Mouse (Mus musculus) adrenal gland, postnatal 25 days (tissue): ENCODE data around the gene Setdb1. TPM values are rescaled to one million over a fixed set of nuclear protein-coding genes. Genes with fewer than 3 reads are reported as not detected.
A peak's percentile ranks its signal among the peaks of the same experiment; 100 is the strongest.

Source experiments
- DNase-seq: peaks from one replicate; pipeline ENCODE4 v3.0.0; 2021; ENCODE audit warnings: mixed read lengths
- total RNA-seq: library from RNA; stranded (reverse); gene quantifications from 2 replicates; pipeline ENCODE4 v1.2.3, GENCODE M21; 2021

Setdb1 gene
- total RNA-seq, 1 experiment from 2014 or later = 35.0 TPM

DNA sequence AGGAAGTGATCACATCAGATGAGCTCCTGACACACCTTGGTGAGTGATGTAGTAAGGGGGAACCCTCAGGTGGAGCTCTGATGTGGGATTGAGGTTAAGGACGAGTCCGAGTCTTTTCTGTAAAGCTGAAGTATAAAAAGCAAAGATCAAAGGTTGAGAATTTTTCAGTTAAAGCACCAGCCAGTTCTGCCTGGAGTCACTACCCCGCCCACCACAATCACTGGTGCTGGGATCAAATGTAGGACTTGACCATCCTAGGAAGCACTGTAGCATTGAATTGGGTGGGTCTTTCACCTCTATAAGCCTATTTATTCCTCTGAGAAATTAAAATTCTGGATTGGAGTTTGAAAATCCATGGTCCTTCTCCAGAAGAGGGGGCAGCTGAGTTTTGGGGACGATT is 66.0 kb downstream of the Setdb1 start:
- DNase-seq = no peak

DNA sequence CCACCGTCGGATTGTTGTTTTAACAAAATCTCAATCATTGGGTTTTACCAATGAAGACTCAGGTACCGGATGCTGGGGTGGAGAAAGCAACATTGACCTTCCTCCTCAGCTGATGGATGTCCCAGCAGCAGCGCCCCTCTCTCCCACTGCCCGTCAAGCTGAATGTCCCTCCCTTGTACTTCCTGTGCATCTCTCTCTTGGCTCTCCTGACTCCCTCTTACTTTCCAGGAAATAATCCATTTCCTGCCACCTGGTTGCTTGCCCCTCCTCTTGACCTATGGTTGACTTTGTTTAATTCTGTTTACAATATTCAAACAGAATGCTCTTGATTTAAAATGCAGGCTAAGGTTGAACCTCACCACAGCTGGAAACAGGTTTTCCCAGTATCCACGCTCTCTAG is 66.8 kb downstream of the Setdb1 start:
- no peak for DNase-seq

DNA sequence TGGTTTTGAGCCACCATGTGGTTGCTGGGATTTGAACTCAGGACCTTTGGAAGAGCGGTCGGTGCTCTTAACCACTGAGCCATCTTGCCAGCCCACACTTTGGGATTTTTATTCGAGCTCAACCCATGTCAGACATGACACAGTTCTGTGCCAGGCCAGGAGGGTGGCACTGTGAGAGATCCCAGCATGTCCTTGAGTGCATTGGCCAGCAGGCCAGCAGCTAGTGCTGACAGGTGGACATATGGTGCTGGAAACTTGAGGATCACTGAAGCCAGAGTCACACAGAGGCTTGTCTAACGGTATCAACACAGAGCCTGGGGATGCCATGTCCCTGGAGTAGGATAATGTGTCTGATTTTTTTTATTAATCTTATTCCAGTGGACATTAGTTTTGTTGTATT is 67.6 kb downstream of the Setdb1 start:
- DNase-seq = no peak

- no peak for DNase-seq
These were observed 69.5 kb downstream of the Setdb1 start for GRCm38 (mm10) chr3:95287541-95287940.

DNA sequence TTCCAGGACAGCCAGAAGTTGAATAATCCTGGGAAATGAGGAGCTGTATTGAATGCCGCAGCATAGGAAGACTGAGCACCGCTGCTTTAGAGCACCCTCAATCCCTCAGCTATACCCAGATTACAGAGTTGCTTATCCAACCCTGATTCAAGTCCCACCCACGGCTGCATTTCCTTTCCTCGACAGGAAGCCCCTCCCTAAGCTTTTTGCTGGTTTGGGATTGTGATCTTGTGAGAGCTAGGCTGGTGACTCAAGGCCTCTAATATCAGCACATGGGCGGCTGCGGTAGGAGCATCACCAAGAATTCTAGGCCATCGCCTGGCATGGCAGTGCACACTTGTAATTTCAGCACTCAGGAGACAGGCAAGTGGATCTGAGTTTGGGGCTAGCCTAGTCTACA is 70.5 kb downstream of the Setdb1 start:
- DNase-seq = no peak

- DNase-seq = no peak
These were observed 71.0 kb downstream of the Setdb1 start for GRCm38 (mm10) chr3:95286011-95286410.

DNA sequence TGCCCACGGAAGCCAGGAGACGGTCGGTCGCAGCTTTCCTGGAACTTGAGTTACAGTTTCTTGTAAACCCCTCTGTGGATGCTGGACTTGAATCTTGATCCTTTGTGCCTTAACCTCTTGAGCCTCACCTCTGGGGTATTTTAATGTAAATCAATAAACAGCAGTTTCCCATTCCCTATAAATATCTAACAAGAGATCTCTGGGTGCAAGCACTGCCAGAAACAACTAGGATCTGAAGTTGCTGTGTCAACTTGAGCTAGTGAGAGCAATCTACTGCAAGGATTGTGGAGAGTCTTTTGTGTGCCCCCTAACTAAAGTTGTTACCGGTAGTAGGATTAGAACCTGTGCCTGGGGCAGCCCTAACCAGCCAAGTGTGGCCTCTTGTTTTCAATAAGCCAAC is 71.6 kb downstream of the Setdb1 start:
- no peak for DNase-seq

- DNase-seq = no peak
These were observed 72.3 kb downstream of the Setdb1 start for GRCm38 (mm10) chr3:95284501-95285281.

DNA sequence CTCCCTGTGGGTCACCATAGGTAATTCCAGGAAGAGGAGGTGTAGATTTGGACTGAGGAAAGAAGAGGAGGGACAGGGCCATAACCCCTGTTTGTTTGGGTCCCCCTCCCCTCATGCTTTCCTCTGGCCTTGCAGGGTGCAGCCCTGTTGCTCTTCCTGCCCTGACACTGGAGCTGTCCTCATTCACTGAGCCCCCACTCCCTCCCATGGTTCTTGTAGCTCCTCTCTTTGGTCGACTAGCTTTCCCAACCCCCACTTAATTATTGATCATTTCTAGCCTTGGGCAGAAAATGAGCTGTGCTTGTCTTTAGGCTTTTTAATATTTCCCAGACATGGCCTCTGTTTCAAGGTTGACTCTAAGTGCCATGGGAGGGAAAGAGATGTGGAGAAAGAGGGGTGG is 72.9 kb downstream of the Setdb1 start:
- no peak for DNase-seq

DNA sequence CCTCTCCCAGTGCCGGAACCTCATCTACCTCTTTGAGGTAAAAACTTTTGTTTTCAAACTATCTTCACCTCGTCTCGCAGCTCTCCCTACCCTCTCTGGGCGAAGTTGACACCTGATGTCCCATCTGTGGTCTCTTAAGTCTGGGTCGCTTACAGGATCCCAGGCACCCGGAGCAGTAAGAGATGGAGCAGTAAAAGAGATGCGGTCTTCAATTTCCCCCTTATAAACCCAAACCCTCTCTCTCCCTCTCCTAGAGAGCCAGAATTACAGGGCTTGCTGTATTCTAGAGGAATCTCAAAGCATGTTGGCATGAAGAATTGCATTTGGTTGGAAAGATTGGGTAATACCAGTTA is 73.4 kb downstream of the Setdb1 start:
- DNase-seq = no peak

DNA sequence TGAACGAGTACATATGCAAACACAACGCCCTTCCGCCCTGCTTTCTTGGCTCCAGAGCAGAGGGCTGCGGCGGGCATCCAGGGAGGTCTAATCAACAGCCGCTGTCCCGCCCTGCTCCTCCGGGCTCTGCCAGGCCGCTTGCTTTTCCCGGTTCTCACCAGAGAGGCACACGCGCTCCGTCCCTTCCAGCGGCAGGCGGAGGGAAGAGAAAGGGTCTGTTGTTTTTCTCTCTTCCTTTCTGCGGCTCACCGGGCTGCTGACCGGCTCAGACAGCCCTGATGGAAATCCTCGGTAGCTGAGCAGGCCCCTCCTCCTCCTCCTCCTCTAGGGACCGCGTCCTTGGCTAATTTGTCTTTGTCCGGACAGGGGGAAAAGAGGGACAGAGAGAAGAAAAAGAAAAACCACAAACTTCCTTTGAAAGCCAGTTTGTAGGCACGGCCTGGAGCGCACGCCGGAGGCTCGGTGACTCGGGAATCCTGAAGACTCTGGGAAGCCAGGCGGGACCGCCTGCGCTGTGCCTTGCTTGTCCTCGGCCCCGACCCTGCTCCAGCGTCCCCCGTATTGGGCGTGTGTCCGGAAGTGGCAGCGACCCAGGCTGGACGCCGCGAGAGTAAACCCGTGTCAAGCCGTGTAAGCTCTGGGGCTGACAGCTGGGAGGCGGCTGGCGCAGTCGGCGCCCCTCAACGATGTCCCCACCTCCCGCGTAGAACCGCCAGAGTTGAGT is 74.0 kb downstream of the Setdb1 start:
- peak; percentile 77 for DNase-seq

GRCm38 (mm10) chr3:95282381-95282864 is 74.6 kb downstream of the Setdb1 start:
- DNase-seq = no peak

GRCm38 (mm10) chr3:95281216-95282126 is 75.5 kb downstream of the Setdb1 start, which contains the start of the genes Mindy1 and Prune1:
Gene Mindy1, plus strand, starts transcription at chr3:95281345.
Gene Prune1, minus strand, starts transcription at chr3:95282076.
- peak; percentile 98 for DNase-seq

DNA sequence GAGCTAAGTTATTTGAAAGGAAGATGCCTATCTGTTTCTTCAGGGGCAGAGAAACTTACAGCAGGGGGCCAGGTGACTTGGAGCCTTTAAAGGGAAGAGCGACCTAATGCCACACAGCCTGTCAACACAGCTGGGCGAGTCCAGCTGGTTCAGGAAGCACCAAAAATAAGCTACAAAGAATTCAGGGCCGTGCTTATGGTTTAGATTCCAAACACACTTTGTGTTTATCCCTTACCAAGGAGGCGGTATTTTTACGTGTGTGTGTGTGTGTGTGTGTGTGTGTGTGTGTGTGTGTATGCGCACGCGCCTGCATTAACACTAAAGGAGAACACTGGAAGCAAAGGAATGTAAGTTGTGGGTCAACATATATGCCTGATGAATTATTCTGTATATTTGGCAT is 76.3 kb downstream of the Setdb1 start:
- DNase-seq = no peak

GRCm38 (mm10) chr3:95277149-95277551 is 79.9 kb downstream of the Setdb1 start:
- no peak for DNase-seq

DNA sequence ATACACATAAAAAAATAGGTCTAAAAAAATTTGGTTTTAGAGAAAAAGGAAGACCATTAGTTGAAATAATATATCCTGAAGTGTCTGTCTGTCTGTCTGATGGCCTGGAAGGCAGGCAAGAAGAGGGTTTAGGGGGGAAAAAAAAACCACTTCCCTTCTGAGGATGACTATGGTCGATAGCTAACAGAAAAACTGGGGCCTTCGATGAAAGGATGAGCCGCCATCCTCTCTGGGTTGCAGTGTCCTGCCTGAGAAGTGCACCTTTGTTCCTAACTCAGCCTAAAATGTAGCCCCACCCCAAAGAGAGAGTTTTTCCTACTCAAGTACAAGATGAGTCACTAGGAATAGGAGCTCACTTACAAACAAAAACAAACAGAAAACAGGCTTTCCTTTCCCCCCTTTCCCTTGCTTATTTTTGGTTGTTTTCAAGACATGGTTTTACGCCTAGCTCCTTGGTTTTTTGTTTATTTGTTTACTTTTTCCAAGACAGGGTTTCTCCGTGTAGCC is 80.5 kb downstream of the Setdb1 start:
- DNase-seq = no peak

DNA sequence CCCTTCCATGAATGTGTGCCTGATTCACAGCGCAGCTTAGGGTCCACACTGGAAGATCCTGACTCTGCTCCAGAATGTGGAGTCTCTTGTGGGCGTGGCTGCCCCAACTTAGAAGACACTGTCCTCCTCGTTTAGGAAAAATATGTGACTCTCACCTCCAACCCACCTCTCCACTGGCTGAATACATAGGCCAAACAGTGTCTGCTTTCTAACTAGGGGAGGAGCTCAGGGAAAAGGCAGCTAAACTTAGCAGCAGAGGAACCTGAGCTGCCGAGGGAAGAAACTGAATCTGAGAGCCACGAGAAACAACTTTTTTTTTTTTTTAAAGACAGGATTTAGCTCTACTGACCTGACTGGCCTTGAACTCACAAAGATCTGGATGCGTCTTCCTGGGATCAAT is 81.8 kb downstream of the Setdb1 start:
- DNase-seq = no peak

GRCm38 (mm10) chr3:95274453-95274852 is 82.5 kb downstream of the Setdb1 start:
- DNase-seq = no peak
